Mouse (Mus musculus): ENCODE measurements at regions not wholly inside any gene's neighbourhood (a gene's known extent, or its start where the extent isn't known, plus 50 kb on each side); places are given as distances from the start of the nearest gene placed in this dataset. TPM values are rescaled to one million over a fixed set of nuclear protein-coding genes. Genes with fewer than 3 reads are reported as not detected.
A peak's percentile ranks its signal among the peaks of the same experiment; 100 is the strongest.

DNA sequence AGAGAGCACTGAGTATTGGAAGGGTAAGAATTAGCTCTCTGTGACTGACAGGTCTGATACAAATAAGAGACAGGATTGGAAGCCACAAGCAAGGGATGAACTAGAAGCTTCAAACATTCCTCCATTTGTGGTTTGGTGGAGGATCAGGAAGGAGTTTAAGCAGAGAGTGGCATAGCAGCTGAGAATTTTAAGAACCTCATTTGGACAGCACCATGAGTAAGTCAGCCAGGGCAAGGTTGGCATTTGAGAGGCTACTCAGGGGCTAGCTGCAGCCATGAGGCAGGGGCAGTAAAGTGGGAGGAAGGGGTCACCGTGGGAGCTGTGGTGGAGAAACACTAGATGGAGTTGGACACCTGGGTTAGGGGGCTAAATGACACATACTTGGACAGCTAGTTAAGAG lies 56.2 kb upstream of the Kif2a start:
- WGBS = 81% methylated on average over 1 of the region's 1 CpGs
- H3K9ac ChIP-seq (ENCODE audit: low read length) = no peak overlapping the region
- no peak overlapping the region for H3K4me2 ChIP-seq (ENCODE audit: low read depth, low read length)
- no peaks in the 10 kb centered on the region for H3K36me3 ChIP-seq (ENCODE audit: control insufficient read depth, insufficient read depth, low read length)
- H3K27me3 ChIP-seq (ENCODE audit: control insufficient read depth, insufficient read depth, low read length) = no peaks in the 10 kb centered on the region
- no peak overlapping the region for H3K4me3 ChIP-seq (replicated peaks; ENCODE audit: low read length)
- ATAC-seq (ENCODE audit: insufficient read depth, low FRiP score) = no peak
- no peaks in the 10 kb centered on the region for H3K4me1 ChIP-seq (ENCODE audit: control insufficient read depth, insufficient read depth, low read length)
- no peaks in the 10 kb centered on the region for H3K9me3 ChIP-seq (replicated peaks; ENCODE audit: control insufficient read depth, low read length)
- H3K27ac ChIP-seq (ENCODE audit: low read length) = no peak overlapping the region

DNA sequence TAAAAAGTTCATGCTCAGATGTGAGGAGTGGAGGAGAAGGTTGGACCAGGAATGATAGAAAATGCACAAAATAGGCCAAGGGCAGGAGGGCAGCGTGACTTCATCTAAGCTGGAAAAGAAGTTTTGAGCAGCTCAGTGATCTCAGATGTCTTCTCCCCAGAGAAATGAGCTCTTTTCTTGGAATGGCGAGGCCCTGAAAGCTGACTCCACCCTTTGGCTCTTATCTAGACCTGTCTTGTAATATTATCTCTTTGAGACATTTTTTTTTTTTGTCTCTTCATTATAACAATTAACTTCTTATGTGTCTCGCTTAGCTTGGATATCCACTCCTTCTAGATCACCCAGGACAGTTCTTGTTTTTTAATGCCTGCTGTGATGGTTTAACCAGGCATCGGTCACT lies 53.0 kb upstream of the Kif2a start:
- H3K4me1 ChIP-seq (ENCODE audit: control insufficient read depth, insufficient read depth, low read length) = no peaks in the 10 kb centered on the region
- no peak overlapping the region for H3K9ac ChIP-seq (ENCODE audit: low read length)
- WGBS = 85% methylated on average over 4 of the region's 4 CpGs
- no peaks in the 10 kb centered on the region for H3K27me3 ChIP-seq (ENCODE audit: control insufficient read depth, insufficient read depth, low read length)
- H3K27ac ChIP-seq (ENCODE audit: low read length) = no peak overlapping the region
- ATAC-seq (ENCODE audit: insufficient read depth, low FRiP score) = no peak
- no peak overlapping the region for H3K4me2 ChIP-seq (ENCODE audit: low read depth, low read length)
- H3K4me3 ChIP-seq (replicated peaks; ENCODE audit: low read length) = no peak overlapping the region
- no peaks in the 10 kb centered on the region for H3K9me3 ChIP-seq (replicated peaks; ENCODE audit: control insufficient read depth, low read length)
- no peaks in the 10 kb centered on the region for H3K36me3 ChIP-seq (ENCODE audit: control insufficient read depth, insufficient read depth, low read length)

DNA sequence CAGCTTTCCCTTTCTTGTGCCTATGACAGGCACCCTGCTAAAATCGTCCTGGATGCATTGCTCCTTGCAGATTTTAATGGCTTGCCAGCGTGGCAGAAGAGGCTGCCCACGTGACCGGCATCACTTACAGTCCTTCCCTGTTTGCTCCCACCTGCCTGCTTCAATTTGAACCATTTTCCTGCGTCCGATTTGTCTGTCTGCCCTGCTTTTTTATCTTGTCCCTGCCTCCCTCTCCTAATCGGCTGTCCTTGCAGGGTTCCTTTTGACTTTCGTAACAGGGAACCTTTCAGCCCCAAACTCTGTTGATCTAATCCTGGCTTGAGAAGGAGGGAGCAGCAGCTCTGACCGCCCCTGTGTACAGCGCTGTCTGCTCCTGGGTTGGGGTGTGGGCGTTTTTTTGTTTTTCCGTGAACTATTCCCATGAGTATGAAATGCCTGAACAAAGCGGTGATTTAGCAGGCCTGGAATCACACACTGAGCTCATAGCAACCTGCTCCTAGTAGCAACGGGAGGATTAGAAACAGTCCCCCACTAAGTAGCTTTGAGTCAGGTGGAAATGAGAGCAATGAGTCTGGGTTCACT lies 51.2 kb upstream of the Kif2a start:
- ATAC-seq (ENCODE audit: insufficient read depth, low FRiP score) = no peak
- no peaks in the 10 kb centered on the region for H3K27me3 ChIP-seq (ENCODE audit: control insufficient read depth, insufficient read depth, low read length)
- no peaks in the 10 kb centered on the region for H3K36me3 ChIP-seq (ENCODE audit: control insufficient read depth, insufficient read depth, low read length)
- peak overlapping the region; percentile 60 for H3K4me2 ChIP-seq (ENCODE audit: low read depth, low read length)
- H3K9me3 ChIP-seq (replicated peaks; ENCODE audit: control insufficient read depth, low read length) = no peaks in the 10 kb centered on the region
- peak overlapping the region; percentile 30 for H3K4me3 ChIP-seq (replicated peaks; ENCODE audit: low read length)
- H3K9ac ChIP-seq (ENCODE audit: low read length) = peak overlapping the region; percentile 48
- H3K27ac ChIP-seq (ENCODE audit: low read length) = no peak overlapping the region
- 9% methylated on average over 14 of the region's 14 CpGs for WGBS
- no peaks in the 10 kb centered on the region for H3K4me1 ChIP-seq (ENCODE audit: control insufficient read depth, insufficient read depth, low read length)

DNA sequence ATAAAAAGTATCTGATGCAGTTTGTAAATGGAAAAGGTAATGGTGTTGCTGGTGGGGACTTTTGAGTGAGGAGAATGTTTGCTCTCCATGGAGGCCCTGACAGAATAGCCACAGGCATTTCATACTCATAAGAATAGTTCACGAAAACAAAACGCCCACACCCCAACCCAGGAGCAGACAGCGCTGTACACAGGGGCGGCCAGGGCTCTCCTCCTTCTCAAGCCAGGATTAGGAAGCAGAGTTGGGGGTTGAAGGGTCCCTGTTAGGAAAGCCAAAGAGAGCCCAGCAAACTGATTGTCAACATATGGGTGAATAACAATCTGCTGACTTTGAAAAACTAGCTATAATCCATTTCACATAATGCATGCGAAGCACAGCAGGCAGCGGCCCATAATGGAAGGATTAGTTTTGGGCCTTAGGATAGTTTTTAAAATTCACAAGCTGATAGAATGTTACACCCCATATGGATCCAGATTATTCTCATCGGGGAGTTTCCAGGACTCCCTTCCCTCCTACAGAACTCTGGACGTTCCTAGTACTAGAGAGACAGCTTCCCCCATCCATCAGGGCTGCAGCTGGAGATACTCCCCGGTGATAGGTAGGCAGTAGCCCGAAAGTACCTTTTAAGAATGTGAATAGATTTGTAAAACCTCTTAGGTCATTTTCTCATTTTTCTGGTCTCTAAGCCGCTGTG lies 50.6 kb upstream of the Kif2a start:
- H3K4me2 ChIP-seq (ENCODE audit: low read depth, low read length) = peak overlapping the region; percentile 60
- H3K4me1 ChIP-seq (ENCODE audit: control insufficient read depth, insufficient read depth, low read length) = no peaks in the 10 kb centered on the region
- H3K27ac ChIP-seq (ENCODE audit: low read length) = no peak overlapping the region
- WGBS = 33% methylated on average over 11 of the region's 11 CpGs
- 0 out of 2 replicates have a peak, but pooled peaks have one; percentile 40 for ATAC-seq (ENCODE audit: insufficient read depth, low FRiP score)
- H3K9me3 ChIP-seq (replicated peaks; ENCODE audit: control insufficient read depth, low read length) = no peaks in the 10 kb centered on the region
- peak overlapping the region; percentile 30; the same call in 1 of the 2 replicates for H3K4me3 ChIP-seq (replicated peaks; ENCODE audit: low read length)
- no peak overlapping the region; the same call in 1 of the 2 replicates for H3K9ac ChIP-seq (ENCODE audit: low read length)
- H3K27me3 ChIP-seq (ENCODE audit: control insufficient read depth, insufficient read depth, low read length) = no peaks in the 10 kb centered on the region
- H3K36me3 ChIP-seq (ENCODE audit: control insufficient read depth, insufficient read depth, low read length) = no peaks in the 10 kb centered on the region

Small RNA genes lying in the stretch of these regions (microRNA-seq; reads per million reads assigned to microRNA genes)
- gene Gm22118 = not detected
